Mouse (Mus musculus): ENCODE measurements around the gene Lasp1. TPM values are rescaled to one million over a fixed set of nuclear protein-coding genes. Genes with fewer than 3 reads are reported as not detected.
A peak's percentile ranks its signal among the peaks of the same experiment; 100 is the strongest.
"Not testable (repeated sequence)": the region's sequence is repeated elsewhere in the genome, so short reads cannot be mapped to it uniquely, and the experiment has no call there.

Lasp1 gene
- total RNA-seq, 2 experiments from 2014 or later = 82.0 to 99.0 TPM

DNA sequence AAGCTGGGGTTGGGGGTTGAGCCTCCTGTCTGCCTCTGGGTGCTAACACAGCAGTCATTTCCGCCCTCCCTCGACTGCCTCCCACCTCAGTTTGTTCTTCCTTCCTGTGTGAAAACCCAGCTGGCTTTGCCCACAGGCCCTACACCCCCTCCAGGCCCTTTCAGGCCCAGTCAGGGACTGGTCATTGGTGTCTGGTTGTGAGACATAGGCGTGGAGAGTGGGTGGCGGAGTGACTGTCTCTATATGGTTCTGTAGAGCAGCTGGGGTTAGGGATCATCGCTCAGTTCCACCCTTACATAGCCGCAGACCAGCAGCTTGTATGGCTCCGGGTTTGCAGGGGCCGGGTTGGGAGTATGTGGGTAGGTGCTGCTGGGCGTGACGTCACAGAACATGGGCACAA, 26.5 kb downstream of the Lasp1 start:
- no peak for DNase-seq (ENCODE audit: low spot score in 2 of 2)

GRCm38 (mm10) chr11:97825971-97826370, 27.2 kb downstream of the Lasp1 start:
- DNase-seq (ENCODE audit: low spot score in 2 of 2) = no peak

GRCm38 (mm10) chr11:97826414-97826813, 27.6 kb downstream of the Lasp1 start:
- DNase-seq (ENCODE audit: low spot score in 2 of 2) = no peak

GRCm38 (mm10) chr11:97827654-97828053, 28.9 kb downstream of the Lasp1 start:
- no peak for DNase-seq (ENCODE audit: low spot score in 2 of 2)

DNA sequence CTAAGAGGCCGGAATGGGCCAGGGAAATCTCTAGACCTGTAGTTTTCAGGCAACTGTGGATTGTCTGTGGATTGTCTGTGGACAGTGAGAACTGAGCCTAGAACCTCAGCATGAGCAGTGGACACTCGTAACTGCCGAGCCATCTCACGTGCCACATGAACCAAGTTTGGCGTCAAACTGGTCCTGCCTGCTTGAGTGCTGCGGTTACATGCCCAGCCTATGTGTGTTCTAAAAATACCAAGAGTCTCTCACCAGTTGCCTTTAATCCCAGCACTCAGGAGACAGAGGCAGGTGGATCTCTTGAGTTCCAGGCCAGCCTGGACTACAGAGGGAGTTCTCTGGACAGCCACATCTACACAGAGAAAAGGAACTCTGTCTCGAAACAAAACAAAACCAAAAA, 30.6 kb downstream of the Lasp1 start:
- no peak for DNase-seq (ENCODE audit: low spot score in 2 of 2)

DNA sequence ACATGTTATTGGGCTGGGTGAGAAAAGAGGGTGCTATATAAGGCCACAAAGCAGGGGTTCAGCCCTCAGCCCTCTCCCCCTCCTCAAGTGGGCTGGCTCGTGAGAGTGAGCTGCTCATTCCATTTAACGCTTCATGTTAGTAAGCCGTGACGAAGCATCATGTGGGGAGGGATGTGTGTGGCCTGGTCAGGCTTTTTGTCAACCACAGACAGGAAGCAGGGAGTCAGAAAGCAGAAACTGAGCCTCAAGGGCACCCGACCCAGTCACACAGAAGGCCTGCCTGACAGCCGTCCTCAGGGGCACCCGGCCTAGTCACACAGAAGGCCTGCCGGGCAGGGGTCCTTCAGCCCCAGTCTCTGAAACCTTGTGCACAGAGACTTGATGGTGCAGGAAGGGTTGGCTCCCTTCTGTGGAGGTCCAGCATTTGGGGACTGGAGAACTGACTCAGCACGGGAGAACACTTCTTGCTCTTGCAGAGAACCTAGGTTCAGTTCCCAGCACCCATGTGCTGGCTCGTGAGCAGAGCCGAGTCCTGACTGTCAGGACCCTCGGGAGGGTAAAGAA, 31.2 kb downstream of the Lasp1 start:
- DNase-seq (ENCODE audit: low spot score in 2 of 2) = no peak

- DNase-seq (ENCODE audit: low spot score in 2 of 2) = no peak
These were observed 31.7 kb downstream of the Lasp1 start for GRCm38 (mm10) chr11:97830501-97830900.

DNA sequence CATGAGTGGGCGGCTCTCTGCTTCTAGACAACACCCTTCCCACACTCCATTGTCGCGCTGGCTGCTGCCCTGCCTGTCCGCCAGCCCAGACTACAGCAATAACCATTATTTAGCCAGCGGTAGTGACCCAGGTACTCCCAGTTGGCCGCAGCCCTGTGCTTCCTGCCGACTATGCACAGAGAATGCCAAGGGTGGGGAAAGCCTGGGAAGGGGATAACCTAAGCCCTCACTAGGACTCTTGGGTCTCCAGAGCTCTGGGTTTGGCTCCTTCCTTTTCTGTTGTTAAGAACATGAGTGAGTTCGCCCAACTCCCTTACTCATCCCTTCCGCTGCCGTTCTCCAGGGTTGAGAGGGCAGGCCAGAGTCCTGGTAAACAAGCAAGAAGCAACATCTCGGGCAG, 33.2 kb downstream of the Lasp1 start:
- DNase-seq (ENCODE audit: low spot score in 2 of 2) = peak in 1 of 2 experiments; percentile 13

DNA sequence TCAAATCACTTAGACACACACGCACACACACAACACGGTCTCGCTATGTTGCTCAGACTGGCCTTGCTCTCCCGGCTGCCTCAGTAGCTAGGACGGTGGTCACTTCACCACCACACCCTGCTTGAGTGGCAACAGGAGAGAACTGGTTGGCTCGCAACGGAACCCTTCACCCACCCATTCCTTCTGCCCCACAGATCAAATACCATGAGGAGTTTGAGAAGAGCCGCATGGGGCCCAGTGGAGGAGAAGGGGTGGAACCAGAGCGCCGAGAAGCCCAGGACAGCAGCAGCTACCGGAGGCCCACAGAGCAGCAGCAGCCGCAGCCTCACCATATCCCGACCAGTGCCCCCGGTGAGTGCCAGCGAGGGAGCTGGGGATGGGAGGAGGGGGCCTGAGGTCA, 34.6 kb downstream of the Lasp1 start:
- DNase-seq (ENCODE audit: low spot score in 2 of 2) = no peak

GRCm38 (mm10) chr11:97836541-97836940, 37.7 kb downstream of the Lasp1 start:
- no peak for DNase-seq (ENCODE audit: low spot score in 2 of 2)

DNA sequence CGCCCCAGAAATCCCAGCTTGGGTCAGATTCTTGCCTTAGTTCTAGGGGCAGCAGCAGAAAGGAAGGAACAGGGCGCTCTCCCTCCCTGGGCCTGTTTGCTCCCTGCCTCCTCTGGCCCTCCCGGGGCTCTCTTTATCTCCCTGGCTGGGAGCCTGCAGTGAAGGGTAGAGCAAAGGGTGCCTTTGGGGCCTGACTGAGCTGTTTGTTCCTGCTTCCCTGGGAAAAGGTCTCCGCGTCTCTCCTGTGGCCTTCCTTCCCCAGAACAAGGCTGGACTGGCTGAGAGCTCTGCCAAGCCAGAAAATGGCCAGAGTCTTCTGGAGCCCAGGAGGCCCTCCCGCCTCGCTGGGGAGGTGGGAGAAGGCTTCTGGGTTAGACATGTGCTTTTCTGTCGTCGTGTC, 38.3 kb downstream of the Lasp1 start:
- DNase-seq (ENCODE audit: low spot score in 2 of 2) = not testable (repeated sequence)

GRCm38 (mm10) chr11:97837641-97838149, 38.9 kb downstream of the Lasp1 start:
- no peak for DNase-seq (ENCODE audit: low spot score in 2 of 2)

DNA sequence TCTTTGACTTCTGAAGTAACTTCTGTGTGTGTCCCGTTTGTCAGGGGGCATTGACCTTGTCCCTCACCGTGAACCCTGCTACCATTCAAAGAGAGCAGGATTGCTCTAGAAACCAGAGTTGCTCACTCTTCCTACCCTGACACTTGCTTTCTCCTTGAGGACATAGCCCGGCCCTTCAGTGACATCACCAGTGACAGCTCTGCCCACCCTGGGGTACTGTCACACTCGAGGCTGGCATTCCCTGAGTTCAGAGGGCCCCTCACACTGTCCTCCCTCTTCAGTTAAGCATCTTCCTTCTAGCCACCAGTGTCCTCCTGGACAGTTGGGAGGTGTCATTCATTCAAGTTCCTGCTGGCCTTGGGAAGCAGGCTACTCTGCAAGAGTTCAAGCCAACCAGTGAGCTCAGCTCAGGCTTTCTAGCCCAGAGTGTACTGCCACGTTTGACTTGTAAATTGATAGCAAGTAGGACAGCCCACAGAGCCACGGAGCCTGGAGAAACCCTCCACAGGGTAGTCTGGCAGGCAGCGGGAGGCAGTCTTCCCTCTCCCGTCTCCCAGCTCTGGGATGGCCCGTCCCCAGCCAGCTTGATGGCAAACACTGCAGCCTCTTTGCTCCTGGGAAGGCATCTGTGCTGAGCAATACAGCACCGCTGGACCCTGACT, 40.1 kb downstream of the Lasp1 start:
- DNase-seq (ENCODE audit: low spot score in 2 of 2) = no peak

GRCm38 (mm10) chr11:97839441-97840134, 40.8 kb downstream of the Lasp1 start:
- no peak for DNase-seq (ENCODE audit: low spot score in 2 of 2)

DNA sequence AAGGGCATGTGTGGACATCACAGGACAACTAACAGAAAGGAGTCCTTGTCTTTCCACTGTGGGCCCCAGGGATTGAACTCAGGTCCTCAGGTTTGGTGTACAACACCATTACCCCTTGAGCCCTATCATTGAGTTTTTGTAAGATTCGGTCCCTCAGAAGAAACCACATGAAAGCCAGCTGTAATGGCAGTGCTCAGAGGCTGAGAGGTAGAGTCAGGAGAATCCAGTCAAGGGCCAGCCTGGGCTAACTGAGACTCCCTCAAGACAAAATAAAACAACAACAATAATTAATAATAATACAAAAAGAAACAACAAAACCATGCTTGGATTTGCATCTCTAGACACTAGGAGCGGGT, 41.3 kb downstream of the Lasp1 start:
- DNase-seq (ENCODE audit: low spot score in 2 of 2) = no peak

- no peak for DNase-seq (ENCODE audit: low spot score in 2 of 2)
These were observed 41.7 kb downstream of the Lasp1 start, which contains the start of gene B230217C12Rik for GRCm38 (mm10) chr11:97840539-97840954. TSS of gene B230217C12Rik (plus strand) at chr11:97840780.

DNA sequence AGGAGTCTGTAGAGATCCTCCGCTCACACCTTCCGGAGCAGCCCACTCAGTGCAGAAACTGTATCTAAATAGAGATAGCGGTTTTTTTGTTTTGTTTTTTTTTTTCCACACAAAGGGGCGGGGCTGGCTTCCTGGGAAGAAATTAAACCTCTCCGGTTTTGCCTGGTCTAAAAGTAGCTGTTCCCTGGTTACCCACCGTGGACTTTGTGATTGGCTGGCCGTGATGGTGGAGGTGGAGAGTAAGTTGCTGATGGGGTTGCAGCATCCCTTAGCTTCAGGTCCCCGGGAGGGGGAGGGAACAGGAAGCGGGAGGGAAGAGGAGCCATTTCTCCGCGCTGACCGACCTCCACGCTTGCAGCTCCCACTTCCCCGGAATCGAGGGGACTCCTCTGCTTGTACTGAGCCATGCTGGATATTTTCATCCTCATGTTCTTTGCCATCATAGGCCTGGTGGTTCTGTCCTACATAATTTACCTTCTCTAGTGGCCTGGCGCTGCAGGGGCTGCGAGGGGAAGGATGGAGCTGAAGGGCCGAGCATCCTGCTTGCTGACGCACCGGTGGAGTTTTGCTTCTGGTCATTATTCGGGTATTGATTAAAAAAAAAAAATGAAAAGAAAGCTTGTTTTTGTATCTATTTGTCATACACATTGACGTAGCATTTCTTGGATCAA, 42.3 kb downstream of the Lasp1 start:
- DNase-seq (ENCODE audit: low spot score in 2 of 2) = peak in 1 of 2 experiments; percentile 67

GRCm38 (mm10) chr11:97842001-97842400, 43.2 kb downstream of the Lasp1 start:
- DNase-seq (ENCODE audit: low spot score in 2 of 2) = no peak

- DNase-seq (ENCODE audit: low spot score in 2 of 2) = no peak
These were observed 51.6 kb downstream of the Lasp1 start for GRCm38 (mm10) chr11:97850367-97850766.

- no peak for DNase-seq (ENCODE audit: low spot score in 2 of 2)
These were observed 52.8 kb downstream of the Lasp1 start for GRCm38 (mm10) chr11:97851601-97852000.

GRCm38 (mm10) chr11:97855473-97855872, 56.7 kb downstream of the Lasp1 start:
- no peak for DNase-seq (ENCODE audit: low spot score in 2 of 2)

GRCm38 (mm10) chr11:97862148-97862547, 63.3 kb downstream of the Lasp1 start:
- no peak for DNase-seq (ENCODE audit: low spot score in 2 of 2)
